Mouse (Mus musculus): Measurements from ENCODE around the gene Ier2.

Gene Ier2

DNA sequence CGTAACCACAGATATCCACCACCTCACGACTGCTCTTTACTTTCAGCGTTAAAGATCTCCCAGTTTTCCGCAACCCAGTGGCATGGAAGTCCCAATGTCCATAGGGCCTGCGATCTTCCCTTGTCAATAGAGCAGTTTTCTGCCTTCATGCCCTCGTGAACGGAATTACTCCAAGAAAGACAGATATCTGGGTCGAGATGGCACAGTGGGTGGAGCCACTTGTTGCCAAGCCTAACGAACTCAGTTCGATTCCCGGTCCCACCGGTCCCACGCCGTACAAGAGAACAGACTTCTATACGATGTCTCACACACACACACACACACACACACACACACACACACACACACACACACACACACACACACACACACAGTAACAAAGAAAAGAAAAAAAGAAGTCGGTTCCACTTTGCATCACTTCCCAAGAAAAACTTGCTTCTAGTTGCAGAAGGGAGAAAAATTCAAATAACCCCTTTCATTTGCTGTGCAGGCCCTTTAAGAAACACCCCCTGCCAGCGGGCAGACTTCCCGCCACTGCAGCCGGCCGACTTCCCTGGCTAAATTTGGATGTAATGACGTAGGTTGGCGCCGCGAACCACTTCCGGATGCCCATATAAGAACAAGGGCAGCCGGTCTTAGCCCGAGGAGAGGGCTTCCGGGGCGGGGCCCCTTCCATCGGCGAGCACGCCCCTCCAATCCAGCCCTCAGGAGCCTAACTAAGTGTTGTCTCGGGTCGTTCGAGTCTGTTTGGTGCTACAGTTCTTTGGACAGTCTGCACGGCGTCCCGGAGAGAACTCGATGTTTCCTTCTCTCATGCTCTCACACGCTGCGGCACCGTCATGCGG is 1.1 kb upstream of the Ier2 start:
- DNase-seq (ENCODE audit: low read depth, low spot score), result peak; percentile 98

DNA sequence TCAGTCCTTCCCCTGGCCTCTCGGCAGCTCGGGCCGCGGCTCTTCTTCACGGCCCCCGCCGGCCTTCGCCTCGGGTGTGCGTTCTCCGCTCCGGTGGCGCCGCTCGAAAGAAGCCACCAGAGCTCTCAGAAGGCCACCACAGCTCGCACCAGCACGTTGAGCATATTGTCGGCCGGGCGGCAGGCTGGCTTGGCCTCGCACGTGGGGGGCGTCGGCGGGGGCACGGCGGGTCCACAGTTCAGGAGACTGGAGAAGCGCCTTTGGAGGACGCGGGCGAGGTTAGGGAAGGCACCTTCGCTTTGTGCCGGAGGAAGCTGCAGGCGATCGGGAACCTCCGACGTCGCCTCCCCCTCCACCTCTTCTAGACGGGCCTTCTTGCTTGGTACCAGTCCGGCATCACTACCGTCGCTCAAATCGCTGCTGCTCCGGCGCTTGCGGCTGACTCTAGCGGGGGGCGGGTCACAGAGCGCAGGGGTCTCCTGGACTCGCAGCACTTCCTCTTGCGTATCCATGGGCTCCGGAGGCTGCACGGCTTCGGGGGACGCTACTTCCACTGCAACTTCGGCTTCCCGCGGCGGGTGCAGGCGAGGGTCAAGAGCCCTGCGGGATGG is 586 bp downstream of the Ier2 start:
- DNase-seq (ENCODE audit: low read depth, low spot score), result no peak

DNA sequence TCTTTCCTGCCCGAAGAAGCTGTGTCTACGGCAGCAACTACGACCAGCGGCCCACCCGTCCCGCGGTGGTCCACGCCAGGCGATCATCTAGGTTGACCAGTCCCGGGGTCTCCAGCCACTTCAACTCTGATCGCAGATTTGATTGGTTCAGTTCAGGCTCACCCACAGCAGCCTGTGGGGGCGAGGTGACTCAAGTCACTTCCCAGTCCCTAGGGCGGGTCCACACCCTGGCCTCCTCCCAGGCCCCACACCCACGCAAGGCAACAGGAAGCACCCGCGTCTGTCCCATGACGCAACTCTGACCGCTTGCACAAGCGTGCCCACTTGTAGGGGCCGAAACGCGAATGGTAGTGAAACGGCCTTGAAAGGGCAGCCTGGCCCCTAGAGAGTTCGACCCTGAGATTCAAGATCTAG is 1.2 kb downstream of the Ier2 start:
- no peak for DNase-seq (ENCODE audit: low read depth, low spot score)

DNA sequence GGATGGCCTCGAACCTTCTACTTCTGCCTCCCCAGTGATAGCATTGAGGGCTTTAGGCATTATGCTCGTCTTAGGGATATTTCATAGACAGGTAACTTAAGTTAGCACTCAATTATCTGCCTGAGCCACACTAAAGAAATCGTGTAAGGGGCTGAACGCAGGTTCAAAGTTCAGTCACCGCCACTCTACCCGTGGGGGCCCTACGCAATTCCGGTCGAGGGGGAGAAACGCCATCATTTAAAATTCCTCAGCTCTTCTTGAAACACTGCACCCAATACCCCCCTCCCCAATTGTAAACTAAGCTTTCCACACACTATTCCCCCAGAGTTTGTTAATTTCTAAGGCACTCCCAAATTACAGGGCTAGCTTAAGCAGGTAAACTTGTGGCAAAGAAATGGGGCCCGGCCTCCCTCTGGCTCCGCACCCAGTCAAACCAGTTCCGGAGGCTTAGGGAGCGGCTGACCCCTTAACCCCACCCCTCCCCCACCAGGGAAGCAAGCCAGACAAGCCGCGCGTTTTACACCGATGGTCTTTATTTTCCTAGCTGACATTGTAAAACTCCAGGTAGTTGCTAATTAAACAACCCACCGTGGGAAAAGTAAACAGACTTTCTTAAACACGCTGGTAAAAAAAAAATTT is 1.7 kb downstream of the Ier2 start:
- DNase-seq (ENCODE audit: low read depth, low spot score), result no peak

DNA sequence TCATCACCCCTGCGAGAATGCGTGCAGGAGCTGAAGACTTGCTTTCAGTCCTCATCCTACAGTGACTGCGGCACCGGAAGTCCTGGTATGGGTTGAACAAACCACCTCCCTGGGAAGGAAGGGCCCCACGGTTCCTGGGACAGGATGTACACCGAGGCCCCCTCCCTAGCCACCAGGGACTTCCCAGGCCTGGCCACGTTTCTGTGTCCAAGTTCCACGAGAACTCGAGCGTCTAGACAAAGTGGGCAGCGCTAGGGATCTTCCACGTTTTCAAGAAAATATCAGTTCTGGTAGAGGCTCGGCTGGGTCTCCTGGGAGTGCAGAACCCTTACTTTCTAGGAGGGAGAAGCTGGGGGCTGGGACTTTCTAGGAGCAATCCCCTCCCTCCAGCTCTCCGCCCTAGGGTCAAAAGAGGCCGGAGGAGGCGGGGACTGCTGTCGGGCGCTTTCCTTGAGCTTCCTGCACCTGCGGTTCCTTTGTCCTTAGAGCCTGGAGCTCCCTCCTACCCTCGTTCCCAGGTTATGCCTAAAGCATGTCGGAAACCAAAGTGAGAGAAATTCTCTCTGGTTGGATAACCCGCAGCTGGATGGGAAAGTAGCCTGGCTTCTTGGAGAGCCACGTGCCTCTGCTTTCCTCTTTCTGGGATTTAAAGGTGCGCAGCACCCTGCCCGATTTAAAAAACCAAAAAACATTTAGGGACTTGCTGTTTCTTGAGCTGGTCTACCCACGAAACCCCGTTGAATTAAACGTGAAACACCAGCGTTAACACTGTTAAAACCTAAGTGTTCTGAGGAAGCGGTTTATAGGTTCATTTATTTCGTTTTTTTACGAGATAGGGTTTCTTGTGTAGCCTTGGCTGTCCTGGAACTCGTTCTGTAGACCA is 2.5 kb downstream of the Ier2 start:
- DNase-seq (ENCODE audit: low read depth, low spot score), result no peak

DNA sequence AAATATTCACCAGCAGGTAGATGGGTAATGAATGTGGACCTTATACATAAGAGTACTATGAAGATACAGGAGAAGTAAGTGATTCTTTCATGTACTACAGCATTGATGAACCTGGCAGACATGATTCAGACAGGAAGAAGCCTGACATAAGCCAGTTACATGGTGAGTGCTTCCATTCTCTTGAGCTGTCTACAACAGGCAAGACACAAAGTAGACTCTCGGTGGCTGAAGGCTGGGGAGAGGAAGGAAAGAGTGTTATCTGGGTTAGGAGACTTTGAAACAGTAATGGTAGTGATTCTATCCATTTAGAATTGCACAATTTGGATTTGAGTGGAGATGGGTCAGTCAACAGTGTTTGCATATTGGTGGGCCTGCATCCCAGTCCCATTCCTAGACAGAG is 3.7 kb downstream of the Ier2 start:
- no peak for DNase-seq (ENCODE audit: low read depth, low spot score)

DNA sequence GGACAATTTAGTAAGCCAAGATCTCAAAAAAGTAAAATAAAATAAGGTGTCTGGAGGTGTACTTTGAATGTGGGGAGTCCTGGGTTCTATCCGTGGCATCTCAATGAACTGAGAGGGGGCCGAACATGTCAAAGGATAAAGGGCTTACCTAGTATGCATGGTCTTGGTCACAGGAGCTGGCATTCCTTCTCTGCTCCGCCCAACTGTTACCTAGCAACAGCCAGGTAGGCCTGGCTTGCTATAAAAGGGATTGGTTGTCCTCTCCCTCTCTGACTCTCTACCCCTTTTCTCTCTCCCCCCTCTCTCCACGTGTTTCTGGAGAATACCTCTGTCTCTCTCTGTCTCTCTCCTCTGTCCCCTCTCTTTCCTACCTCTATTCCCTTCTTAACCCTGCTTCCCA is 5.0 kb downstream of the Ier2 start:
- no peak for DNase-seq (ENCODE audit: low read depth, low spot score)

DNA sequence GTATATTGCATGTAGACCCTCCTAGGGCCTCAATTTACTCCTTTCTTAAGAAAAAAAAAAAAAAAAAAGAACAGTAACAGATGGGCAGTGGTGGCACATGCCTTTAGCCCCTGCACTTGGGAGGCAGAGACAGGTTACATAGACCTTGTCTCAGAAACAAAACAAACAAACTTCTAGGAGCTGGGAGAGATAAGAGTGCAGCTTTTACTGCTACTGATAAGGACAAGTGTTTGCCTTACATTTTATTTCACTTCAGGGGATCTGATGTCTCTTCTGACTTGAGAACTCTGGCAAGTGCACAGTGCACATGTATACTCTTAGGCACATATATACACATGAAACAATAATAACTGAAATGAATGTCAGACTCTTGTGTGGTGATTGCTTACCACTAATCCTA is 5.4 kb downstream of the Ier2 start:
- DNase-seq (ENCODE audit: low read depth, low spot score), result no peak

DNA sequence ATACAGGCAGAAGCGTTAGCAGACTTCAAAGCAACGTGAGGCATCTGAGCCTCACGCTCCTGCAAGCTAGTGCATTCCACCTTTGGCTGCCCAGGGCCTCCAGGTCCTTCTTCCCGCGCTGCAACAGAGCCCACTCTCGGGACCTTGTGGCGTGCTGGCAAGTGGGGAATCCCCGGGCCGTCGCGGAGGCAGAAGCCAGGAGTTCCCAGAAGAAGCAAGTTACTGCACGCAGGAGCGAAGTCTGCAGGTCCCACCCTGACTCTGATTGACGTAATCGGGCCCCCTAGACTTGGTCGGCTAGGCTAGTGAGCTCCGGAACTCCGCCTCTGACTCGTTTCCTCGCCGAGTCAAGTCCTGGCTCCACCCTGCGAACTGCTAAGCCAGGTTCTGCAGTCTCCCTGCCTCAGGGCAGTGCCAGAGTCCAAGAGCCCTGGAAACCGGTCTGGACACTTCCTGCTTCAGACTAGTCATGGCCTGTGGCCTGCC is 6.0 kb downstream of the Ier2 start:
- DNase-seq (ENCODE audit: low read depth, low spot score), result no peak

DNA sequence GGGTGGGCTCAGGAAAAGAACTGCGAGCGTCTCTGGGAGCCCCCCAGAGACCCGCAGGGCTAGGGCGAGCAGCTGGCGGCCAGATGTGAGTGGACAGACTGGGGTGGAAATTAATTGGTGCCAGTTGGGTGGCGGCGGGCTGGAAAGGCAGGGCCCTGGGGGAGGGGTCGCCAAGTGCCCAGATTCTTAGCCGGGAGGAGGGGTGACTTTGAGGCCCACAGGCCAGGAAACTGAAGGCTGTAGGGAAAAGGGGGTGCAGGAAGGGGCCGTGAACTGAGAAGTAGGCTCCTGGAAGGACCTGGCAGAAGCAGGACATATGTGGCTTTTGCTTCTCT is 6.5 kb downstream of the Ier2 start:
- DNase-seq (ENCODE audit: low read depth, low spot score), result no peak

DNA sequence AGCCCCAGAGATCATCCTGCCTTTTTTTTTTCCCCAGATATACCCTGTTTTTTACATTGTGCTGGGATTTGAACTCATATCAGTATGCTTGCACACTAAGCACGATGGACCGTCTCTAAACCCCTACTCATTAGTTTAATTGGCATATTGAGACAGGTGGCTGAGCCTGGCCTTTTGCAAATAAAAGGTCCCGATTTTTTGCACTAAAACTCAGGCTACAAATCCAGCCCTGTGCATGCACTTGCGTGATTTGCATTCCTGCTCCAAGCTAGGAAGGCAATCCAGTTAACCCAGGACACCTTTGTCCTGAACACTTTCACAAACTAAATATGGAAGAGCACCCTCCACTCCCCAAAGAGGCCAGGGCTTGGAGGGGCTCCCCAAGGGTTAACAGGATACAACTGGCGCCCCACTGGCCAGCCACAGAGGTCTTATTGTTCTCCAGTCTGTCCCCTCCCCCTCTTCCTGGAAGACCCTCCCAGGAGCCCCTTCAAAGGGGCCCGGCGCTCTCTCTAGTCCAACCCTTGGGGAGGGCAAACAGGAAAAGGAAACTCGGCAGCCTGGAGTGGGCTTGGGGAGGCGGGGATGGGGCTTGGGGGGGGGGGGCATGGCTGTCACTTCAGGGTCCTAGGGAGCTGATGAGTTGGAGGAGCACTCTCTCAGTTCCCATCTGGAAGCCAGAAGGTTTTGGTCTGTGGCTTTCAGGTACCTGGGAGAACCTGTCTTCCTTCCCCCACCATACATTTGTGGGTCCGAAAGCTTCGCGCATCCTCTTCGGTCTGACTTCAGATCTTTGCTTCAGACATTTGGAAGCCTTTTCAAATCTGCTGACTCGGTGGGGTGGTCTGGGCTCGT is 7.1 kb downstream of the Ier2 start:
- no peak for DNase-seq (ENCODE audit: low read depth, low spot score)

DNA sequence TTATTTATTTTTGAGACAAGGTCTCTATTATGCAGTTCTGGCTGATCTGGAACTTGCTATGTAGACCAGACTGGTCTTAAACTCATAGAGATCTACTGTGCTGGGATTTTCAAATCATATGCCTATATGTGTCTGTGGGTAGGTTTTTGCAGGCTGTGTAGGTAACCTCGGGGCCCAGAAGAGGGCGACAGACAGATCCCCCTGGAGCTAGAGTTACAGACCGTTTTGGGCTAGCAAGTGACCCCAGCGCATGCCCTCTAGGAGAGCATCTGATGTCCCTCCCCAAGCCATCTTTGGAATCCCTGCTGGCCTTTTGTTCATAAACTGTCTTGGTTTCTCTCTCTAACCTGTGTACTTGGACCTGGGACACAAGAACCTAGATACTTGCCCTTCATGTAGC is 8.1 kb downstream of the Ier2 start:
- no peak for DNase-seq (ENCODE audit: low read depth, low spot score)

DNA sequence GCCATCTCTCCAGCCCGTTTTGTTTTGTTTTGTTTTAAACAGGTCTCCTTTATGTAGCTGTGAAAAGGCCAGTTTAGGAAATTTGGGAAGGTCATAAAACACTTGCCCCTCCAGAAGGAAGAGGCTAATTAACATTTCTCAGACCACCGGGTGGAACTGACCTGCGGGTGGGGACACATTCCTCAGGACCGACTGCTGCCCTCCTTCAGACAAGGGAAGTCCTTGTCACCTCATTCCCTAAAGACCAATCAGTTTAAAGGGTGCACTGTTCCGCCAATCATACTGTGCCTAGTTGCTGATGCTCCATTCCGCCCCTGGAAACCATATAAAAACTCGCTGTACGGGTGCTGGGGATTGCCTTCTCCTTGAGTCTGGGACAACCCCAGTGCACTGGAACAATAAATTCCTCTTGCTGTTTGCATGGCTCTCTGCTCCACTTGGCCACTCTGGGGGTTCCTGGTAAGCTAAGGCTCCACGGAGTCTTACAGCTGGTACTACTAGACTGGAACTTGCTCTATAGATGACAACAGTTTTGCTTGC is 9.5 kb downstream of the Ier2 start:
- no peak for DNase-seq (ENCODE audit: low read depth, low spot score)

DNA sequence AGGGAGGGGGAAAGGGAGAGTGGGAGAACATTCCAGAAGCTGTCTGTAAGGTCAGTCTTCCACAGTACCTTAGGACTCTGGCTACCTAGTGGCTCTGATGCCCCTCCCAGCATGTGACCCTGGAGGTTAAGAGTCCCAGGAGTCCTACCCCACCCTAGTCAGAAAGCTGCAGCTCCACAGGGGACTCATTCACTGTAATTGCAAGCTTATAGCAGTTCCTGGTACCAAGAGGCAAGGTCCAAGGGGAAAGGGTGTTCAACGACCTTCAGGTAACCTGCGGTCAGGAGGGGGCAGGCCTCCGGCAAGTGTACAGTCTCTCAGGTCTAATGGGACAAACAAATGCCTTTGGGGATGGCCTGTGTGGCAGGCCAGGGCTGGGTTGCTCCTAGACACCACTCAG is 12.4 kb downstream of the Ier2 start:
- DNase-seq (ENCODE audit: low read depth, low spot score), result no peak

DNA sequence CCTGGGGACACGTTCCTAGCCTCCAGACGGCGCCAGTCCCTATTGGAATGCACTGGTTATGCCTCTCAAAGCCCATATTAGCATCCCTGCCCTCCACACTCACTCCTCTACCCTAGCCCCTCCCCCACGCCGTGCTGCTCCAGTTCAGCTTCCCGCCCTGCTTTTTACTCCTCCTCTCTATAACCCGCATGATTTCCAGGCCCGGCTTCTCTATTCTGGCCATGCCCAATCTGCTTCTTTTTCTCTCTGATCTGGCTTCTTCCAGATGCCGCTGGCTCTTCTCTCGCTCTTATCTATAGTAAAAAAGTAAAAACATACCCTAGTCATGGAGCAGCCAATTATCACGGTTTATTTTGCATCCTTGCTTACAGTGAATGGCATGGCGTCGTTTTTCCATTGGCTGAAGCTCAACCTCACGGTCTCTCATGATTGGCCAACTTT is 15.2 kb downstream of the Ier2 start:
- no peak for DNase-seq (ENCODE audit: low read depth, low spot score)

DNA sequence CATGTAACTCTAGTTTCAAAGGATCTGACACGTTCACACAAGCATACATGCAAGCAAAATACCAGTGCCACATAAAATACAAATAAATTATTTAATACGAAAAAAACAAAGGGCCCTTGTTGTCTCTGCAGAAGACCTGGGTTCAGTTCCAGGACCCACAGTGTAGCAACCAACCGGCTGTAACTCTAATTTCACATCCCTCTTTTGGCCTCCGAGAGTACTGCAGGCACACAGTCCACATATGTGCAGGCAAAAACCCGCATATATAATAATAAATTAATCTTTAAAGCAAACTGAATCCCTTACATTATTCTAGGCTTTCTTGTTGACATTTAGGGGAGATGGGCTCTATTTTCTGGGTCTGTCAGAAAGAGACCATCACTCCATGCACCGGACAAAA is 15.9 kb downstream of the Ier2 start:
- DNase-seq (ENCODE audit: low read depth, low spot score), result no peak

DNA sequence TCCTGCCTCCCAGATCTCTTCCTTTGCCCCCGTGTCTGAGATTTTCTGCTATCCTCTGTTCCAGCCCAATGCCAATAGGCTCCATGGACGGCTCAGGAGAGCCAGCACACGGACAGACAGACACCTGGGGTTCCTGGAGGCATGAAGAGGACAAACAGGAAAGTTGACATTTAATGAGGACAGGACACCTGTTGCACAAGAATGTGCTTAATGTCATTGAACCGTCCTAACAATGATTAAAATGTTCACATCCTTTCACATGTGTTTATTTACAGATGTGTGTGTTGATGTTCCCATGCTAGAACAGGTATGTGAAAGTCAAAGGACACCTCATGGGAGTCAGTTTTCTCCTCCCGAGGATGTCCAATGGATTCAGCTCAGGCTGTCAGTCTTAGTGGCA is 19.6 kb downstream of the Ier2 start:
- no peak for DNase-seq (ENCODE audit: low read depth, low spot score)

DNA sequence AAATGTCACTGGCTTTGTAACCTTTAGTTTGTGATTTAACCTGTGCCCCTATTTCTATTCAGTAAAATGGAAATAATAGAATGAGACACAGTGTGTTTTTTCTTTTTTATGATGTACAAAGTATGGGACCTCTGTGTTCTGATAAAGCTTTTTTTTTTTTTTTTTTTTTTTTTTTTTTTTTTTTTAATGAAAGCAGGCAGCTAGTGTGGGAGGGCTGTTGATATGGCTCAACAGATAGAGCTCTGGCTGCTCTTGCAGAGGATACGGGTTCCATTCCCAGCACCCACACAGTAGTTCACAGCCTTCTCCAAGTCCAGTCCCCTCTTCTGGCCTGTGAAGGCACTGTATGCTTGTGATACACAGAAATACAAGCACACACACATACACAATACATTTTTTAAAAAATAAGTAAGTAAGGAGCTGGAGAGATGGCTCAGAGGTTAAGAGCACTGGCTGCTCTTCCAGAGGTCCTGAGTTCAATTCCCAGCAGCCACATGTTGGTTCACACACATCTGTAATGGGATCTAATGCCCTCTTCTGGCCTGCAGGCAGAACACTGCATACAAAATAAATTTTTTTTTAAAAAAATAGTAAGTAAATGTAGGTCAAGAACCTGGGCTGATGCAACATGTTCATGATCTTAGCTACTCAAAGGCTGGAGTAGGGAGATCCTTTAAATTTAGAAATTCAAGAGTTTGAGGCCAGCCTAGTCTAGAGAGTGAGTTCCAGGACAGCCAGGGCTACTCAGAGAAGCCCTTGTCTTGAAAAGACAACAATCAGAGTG is 20.9 kb downstream of the Ier2 start:
- DNase-seq (ENCODE audit: low read depth, low spot score), result no peak

DNA sequence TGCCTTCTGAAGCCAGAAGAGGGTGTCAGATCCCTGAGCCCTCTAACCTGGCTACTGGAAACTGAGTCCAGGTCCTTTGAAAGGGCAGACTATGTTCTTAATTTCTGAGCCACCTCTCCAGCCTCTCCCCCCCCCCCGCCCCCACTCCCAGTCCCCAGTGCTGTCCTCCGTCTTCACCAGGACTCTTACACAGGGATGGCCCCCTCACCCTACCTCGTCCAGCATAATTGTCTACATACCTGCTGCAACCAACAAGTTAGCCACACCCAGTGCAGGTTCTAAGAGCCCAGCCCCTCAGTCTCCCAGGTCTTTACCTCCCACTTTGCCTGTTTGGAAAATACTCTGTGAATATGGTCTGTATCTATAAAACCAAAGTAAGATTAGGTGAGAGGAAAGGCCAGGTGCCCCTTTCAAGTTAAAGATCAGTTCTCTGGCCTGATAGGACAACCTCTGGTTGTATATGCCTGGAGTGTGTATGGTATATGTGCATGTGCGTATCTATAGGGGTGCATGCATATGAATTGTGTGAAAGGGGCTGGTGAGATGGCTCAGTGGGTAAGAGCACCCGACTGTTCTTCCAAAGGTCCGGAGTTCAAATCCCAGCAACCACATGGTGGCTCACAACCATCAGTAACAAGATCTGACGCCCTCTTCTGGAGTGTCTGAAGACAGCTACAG is 21.9 kb downstream of the Ier2 start:
- no peak for DNase-seq (ENCODE audit: low read depth, low spot score)
